Mouse (Mus musculus): ENCODE measurements around the gene Plau. TPM values are rescaled to one million over a fixed set of nuclear protein-coding genes. Genes with fewer than 3 reads are reported as not detected.

The Plau gene
- total and polyA plus RNA-seq, 3 experiments, result 5.0 TPM; not detected in 2

DNA sequence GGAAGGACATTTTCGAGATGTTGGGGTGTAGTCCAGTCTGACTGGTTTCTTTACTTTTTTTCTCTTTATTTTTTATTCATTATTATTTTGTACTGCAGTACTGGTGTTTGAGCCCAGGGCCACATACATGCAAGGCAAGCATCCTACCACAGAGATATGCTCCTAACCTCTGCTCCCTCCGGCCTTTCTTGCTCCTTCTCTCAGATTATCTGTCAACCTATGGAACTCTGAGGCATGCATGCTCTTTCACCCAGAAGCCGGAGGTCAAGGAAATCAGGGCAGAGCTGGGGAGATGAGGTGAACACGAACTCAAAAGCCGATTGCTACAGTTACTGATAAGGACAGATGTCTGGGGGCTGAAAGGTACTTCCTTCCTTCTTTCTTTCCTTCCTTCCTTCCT lies 32.0 kb upstream of the Plau start:
- Histone ChIP-seq H3K36me3 (replicated peaks) (no peaks in the 10 kb centered on the region), H3K9me3 (replicated peaks) (no peaks in the 10 kb centered on the region), H3K4me1 (ENCODE audit: insufficient read depth, low read depth, low read length) (peaks cover 8% of the 10 kb centered on the region; the same call in 1 of the 2 replicates), H3K4me3 (ENCODE audit: low read depth, low read length) (no peak overlapping the region), H3K27me3 (ENCODE audit: insufficient read depth, low read length) (peaks cover 39% of the 10 kb centered on the region)
- DNase-seq (ENCODE audit: low spot score) (no peak), ATAC-seq (ENCODE audit: extremely low read depth, insufficient number of reproducible peaks, low FRiP score, poor library complexity, severe bottlenecking) (no peak)
- no peak for TF ChIP-seq GATA2 (IDR thresholded peaks at IDR 0.05; ENCODE audit: borderline replicate concordance, low read depth, low read length)
- no peak for TF ChIP-seq POLR2AphosphoS5 (IDR thresholded peaks at IDR 0.05; ENCODE audit: insufficient replicate concordance, low read depth, low read length)
- TF ChIP-seq CTCF (IDR thresholded peaks at IDR 0.05; ENCODE audit: low read depth, low read length), result no peak
- no peak for TF ChIP-seq GATA1 (IDR thresholded peaks at IDR 0.05; ENCODE audit: borderline replicate concordance, low read length)
- TF ChIP-seq TAL1 (conservative IDR thresholded peaks at IDR 0.05; ENCODE audit: low read depth, low read length), result no peak

GRCm38 (mm10) chr14:20804964-20805672 lies 31.3 kb upstream of the Plau start:
- no peaks in the 10 kb centered on the region for H3K9me3 ChIP-seq (replicated peaks)
- H3K4me1 ChIP-seq (ENCODE audit: insufficient read depth, low read depth, low read length), result peaks cover 8% of the 10 kb centered on the region; the same call in 1 of the 2 replicates
- DNase-seq (ENCODE audit: low spot score), result no peak
- H3K27me3 ChIP-seq (ENCODE audit: insufficient read depth, low read length), result peaks cover 39% of the 10 kb centered on the region
- no peaks in the 10 kb centered on the region for H3K36me3 ChIP-seq (replicated peaks)
- no peak for TF ChIP-seq GATA1 (IDR thresholded peaks at IDR 0.05; ENCODE audit: borderline replicate concordance, low read length)
- TF ChIP-seq POLR2AphosphoS5 (IDR thresholded peaks at IDR 0.05; ENCODE audit: insufficient replicate concordance, low read depth, low read length), result no peak
- TF ChIP-seq GATA2 (IDR thresholded peaks at IDR 0.05; ENCODE audit: borderline replicate concordance, low read depth, low read length), result no peak
- TF ChIP-seq CTCF (IDR thresholded peaks at IDR 0.05; ENCODE audit: low read depth, low read length), result no peak
- no peak for TF ChIP-seq TAL1 (conservative IDR thresholded peaks at IDR 0.05; ENCODE audit: low read depth, low read length)
- no peak overlapping the region for H3K4me3 ChIP-seq (ENCODE audit: low read depth, low read length)
- no peak for ATAC-seq (ENCODE audit: extremely low read depth, insufficient number of reproducible peaks, low FRiP score, poor library complexity, severe bottlenecking)

- no peak for TF ChIP-seq GATA2 (IDR thresholded peaks at IDR 0.05; ENCODE audit: borderline replicate concordance, low read depth, low read length)
- TF ChIP-seq POLR2AphosphoS5 (IDR thresholded peaks at IDR 0.05; ENCODE audit: insufficient replicate concordance, low read depth, low read length), result no peak
- no peak for TF ChIP-seq TAL1 (conservative IDR thresholded peaks at IDR 0.05; ENCODE audit: low read depth, low read length)
- TF ChIP-seq CTCF (IDR thresholded peaks at IDR 0.05; ENCODE audit: low read depth, low read length), result no peak
- no peak for TF ChIP-seq GATA1 (IDR thresholded peaks at IDR 0.05; ENCODE audit: borderline replicate concordance, low read length)
- no peak for ATAC-seq (ENCODE audit: extremely low read depth, insufficient number of reproducible peaks, low FRiP score, poor library complexity, severe bottlenecking)
Measured at GRCm38 (mm10) chr14:20806116-20806840, 30.2 kb upstream of the Plau start.

DNA sequence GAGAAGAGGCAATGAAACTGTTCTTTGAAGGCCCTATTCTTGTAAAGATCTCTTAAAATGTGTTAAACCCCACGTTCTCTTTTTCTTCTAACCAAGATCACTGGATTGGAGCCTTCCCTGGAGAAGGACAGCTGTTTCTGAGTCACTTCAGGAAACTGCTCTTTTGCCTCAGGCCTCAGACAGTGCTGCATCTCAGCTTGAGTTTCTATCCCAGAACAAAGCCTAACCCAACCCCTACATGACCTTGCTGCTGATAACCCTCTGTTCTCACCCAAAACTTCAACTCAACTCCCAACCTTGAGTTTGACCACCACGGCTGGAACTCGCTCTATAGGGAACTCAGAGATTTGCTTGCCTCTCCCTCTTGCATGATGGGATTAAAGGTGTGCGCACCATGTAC lies 27.1 kb upstream of the Plau start:
- ATAC-seq (ENCODE audit: extremely low read depth, insufficient number of reproducible peaks, low FRiP score, poor library complexity, severe bottlenecking) (no peak), DNase-seq (ENCODE audit: low spot score) (no peak)
- Histone ChIP-seq H3K36me3 (replicated peaks) (no peaks in the 10 kb centered on the region), H3K4me1 (ENCODE audit: insufficient read depth, low read depth, low read length) (peaks cover 3% of the 10 kb centered on the region; the same call in 1 of the 2 replicates), H3K27me3 (ENCODE audit: insufficient read depth, low read length) (peaks cover 60% of the 10 kb centered on the region), H3K9me3 (replicated peaks) (no peaks in the 10 kb centered on the region), H3K4me3 (ENCODE audit: low read depth, low read length) (no peak overlapping the region)
- TF ChIP-seq POLR2AphosphoS5 (IDR thresholded peaks at IDR 0.05; ENCODE audit: insufficient replicate concordance, low read depth, low read length) (no peak), GATA1 (IDR thresholded peaks at IDR 0.05; ENCODE audit: borderline replicate concordance, low read length) (no peak), GATA2 (IDR thresholded peaks at IDR 0.05; ENCODE audit: borderline replicate concordance, low read depth, low read length) (no peak), CTCF (IDR thresholded peaks at IDR 0.05; ENCODE audit: low read depth, low read length) (no peak), TAL1 (conservative IDR thresholded peaks at IDR 0.05; ENCODE audit: low read depth, low read length) (no peak)

More at GRCm38 (mm10) chr14:20806116-20806840, 30.2 kb upstream of the Plau start:
- no peak for DNase-seq (ENCODE audit: low spot score)
- no peaks in the 10 kb centered on the region for H3K9me3 ChIP-seq (replicated peaks)
- H3K4me3 ChIP-seq (ENCODE audit: low read depth, low read length), result no peak overlapping the region
- peaks cover 43% of the 10 kb centered on the region for H3K27me3 ChIP-seq (ENCODE audit: insufficient read depth, low read length)
- no peaks in the 10 kb centered on the region for H3K36me3 ChIP-seq (replicated peaks)
- H3K4me1 ChIP-seq (ENCODE audit: insufficient read depth, low read depth, low read length), result peaks cover 8% of the 10 kb centered on the region; the same call in 1 of the 2 replicates

DNA sequence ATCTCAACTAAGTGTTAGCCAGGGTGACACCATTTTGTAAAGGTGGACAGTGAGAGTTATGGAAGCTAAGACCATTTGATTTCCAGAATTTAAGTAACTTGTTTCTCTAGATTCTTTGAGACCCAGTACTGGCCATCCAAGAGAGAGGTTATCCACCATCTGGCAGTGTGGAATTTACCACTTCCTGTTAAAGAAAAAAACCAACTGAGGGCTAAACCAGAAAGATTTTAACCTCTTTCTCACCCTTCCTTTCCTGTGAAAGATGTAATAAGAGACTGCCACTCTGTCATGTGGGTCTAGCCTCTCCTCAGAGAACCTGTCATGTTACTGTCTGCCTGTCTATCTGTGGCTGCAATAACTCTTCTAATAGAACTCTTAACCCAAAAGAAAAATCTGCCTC lies 26.6 kb upstream of the Plau start:
- no peaks in the 10 kb centered on the region; the same call in 1 of the 2 replicates for H3K4me1 ChIP-seq (ENCODE audit: insufficient read depth, low read depth, low read length)

DNA sequence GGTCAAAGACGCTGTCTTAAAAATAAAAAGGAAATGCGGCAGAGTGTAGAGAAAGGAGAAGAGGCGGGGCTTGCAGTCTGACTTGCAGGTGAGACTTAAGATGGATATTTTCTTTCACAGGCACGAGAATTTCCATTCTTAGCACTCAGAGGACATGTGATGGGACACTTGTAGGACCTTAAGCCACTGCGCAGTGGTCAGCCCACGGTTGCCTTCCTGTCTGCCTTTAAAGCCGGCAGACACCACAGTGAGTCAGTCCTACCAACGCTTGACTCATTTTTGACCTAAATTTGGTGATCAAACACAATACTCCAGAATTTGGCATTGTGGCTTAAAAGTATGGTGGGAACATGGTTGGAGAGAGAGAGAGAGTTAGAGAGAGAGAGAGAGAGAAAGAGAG lies 25.2 kb upstream of the Plau start:
- Histone ChIP-seq H3K4me3 (ENCODE audit: low read depth, low read length) (no peak overlapping the region), H3K36me3 (replicated peaks) (no peaks in the 10 kb centered on the region)
- DNase-seq (ENCODE audit: low spot score), result no peak

More for the DNA sequence above, 26.6 kb upstream of the Plau start:
- H3K36me3 ChIP-seq (replicated peaks), result no peaks in the 10 kb centered on the region
- peaks cover 59% of the 10 kb centered on the region for H3K27me3 ChIP-seq (ENCODE audit: insufficient read depth, low read length)
- TF ChIP-seq POLR2AphosphoS5 (IDR thresholded peaks at IDR 0.05; ENCODE audit: insufficient replicate concordance, low read depth, low read length) (no peak), GATA2 (IDR thresholded peaks at IDR 0.05; ENCODE audit: borderline replicate concordance, low read depth, low read length) (no peak), GATA1 (IDR thresholded peaks at IDR 0.05; ENCODE audit: borderline replicate concordance, low read length) (no peak), CTCF (IDR thresholded peaks at IDR 0.05; ENCODE audit: low read depth, low read length) (no peak), TAL1 (conservative IDR thresholded peaks at IDR 0.05; ENCODE audit: low read depth, low read length) (no peak)
- ATAC-seq (ENCODE audit: extremely low read depth, insufficient number of reproducible peaks, low FRiP score, poor library complexity, severe bottlenecking) (no peak), DNase-seq (ENCODE audit: low spot score) (no peak)
- H3K9me3 ChIP-seq (replicated peaks), result no peaks in the 10 kb centered on the region
- H3K4me3 ChIP-seq (ENCODE audit: low read depth, low read length), result no peak overlapping the region

More for the DNA sequence above, 25.2 kb upstream of the Plau start:
- H3K9me3 ChIP-seq (replicated peaks), result no peaks in the 10 kb centered on the region
- ATAC-seq (ENCODE audit: extremely low read depth, insufficient number of reproducible peaks, low FRiP score, poor library complexity, severe bottlenecking), result no peak
- H3K27me3 ChIP-seq (ENCODE audit: insufficient read depth, low read length), result peaks cover 57% of the 10 kb centered on the region
- no peaks in the 10 kb centered on the region for H3K4me1 ChIP-seq (ENCODE audit: insufficient read depth, low read depth, low read length)
- TF ChIP-seq TAL1 (conservative IDR thresholded peaks at IDR 0.05; ENCODE audit: low read depth, low read length), result no peak
- no peak for TF ChIP-seq GATA1 (IDR thresholded peaks at IDR 0.05; ENCODE audit: borderline replicate concordance, low read length)
- TF ChIP-seq CTCF (IDR thresholded peaks at IDR 0.05; ENCODE audit: low read depth, low read length), result no peak
- no peak for TF ChIP-seq GATA2 (IDR thresholded peaks at IDR 0.05; ENCODE audit: borderline replicate concordance, low read depth, low read length)
- no peak for TF ChIP-seq POLR2AphosphoS5 (IDR thresholded peaks at IDR 0.05; ENCODE audit: insufficient replicate concordance, low read depth, low read length)
